Mouse (Mus musculus): Measurements from ENCODE around the gene Gm11213.

GRCm38 (mm10) chr4:63608391-63608790, 3.3 kb upstream of the Gm11213 start:
- TF ChIP-seq CTCF (IDR thresholded peaks at IDR 0.05; ENCODE audit: low read depth) (no peak), EP300 (IDR thresholded peaks at IDR 0.05; ENCODE audit: low read depth) (no peak)
